Mouse (Mus musculus): ENCODE results near the gene Isg20.

- TF ChIP-seq CHD1 (IDR thresholded peaks at IDR 0.05; ENCODE audit: low read depth, low read length): no peak
- TF ChIP-seq GABPA (IDR thresholded peaks at IDR 0.05; ENCODE audit: insufficient replicate concordance, low read depth, low read length): no peak
- TF ChIP-seq TCF12 (IDR thresholded peaks at IDR 0.05; ENCODE audit: low read depth, low read length): no peak
- no peak for TF ChIP-seq NELFE (IDR thresholded peaks at IDR 0.05; ENCODE audit: low read depth, low read length)
- TF ChIP-seq POLR2A (IDR thresholded peaks at IDR 0.05; ENCODE audit: low read depth, low read length): no peak
- no peak for TF ChIP-seq CTCF (conservative IDR thresholded peaks at IDR 0.05 in 1 of 2, IDR thresholded peaks at IDR 0.05 in 1 of 2; ENCODE audit: low read depth in 2 of 2, low read length in 2 of 2)
- no peak for TF ChIP-seq ZC3H11A (IDR thresholded peaks at IDR 0.05; ENCODE audit: low read depth, low read length)
- no peak for TF ChIP-seq ZMIZ1 (IDR thresholded peaks at IDR 0.05; ENCODE audit: low read depth, low read length)
- no peak for TF ChIP-seq USF1 (IDR thresholded peaks at IDR 0.05; ENCODE audit: low read depth, low read length)
- TF ChIP-seq ZNF384 (IDR thresholded peaks at IDR 0.05; ENCODE audit: low read depth, low read length): no peak
Observed at GRCm38 (mm10) chr7:78911209-78911608, 2.0 kb upstream of the Isg20 start.

All from CH12.LX (cell line).